8 mouse cellular contexts compared by ENCODE assay signal in genomic region chrX:161162314-161163068, GRCm38 (mm10). TPM values are rescaled to one million over a fixed set of nuclear protein-coding genes. Genes with fewer than 3 reads are reported as not detected.
A peak's percentile ranks its signal among the peaks of the same experiment; 100 is the strongest.
DNase-seq lines count a peak whose midpoint lies in the region; ATAC-seq lines count a peak whose summit lies in the region.

No protein-coding gene starts in this region.

- DNase-seq in T-cell, adult 2 months (ENCODE audit: low spot score): peak; percentile 23
- DNase-seq in cerebellum, postnatal 25 days: peak; percentile 55 to 67
- peak; percentile 7 to 39 for DNase-seq in frontal cortex, postnatal 14 days (ENCODE audit: low spot score in 2 of 2)
- DNase-seq in layer of hippocampus, postnatal 36 days: peak; percentile 42 to 50
- DNase-seq in lung, postnatal 14 days: peak; percentile 31
- peak; percentile 16 for DNase-seq in retina, postnatal 7 days (ENCODE audit: low read depth, low spot score)
- DNase-seq in thymus, postnatal 4 days: peak; percentile 62

- H3K4me1 ChIP-seq in hindbrain, embryonic 13.5 days (replicated peaks): no peaks in the 10 kb centered on the region

- peak overlapping the region; percentile 56 for H3K4me3 ChIP-seq in hindbrain, embryonic 13.5 days

- peak; percentile 99 for ATAC-seq in hindbrain, embryonic 13.5 days (ENCODE audit: low FRiP score)

- no peaks in the 10 kb centered on the region for H3K36me3 ChIP-seq in hindbrain, embryonic 13.5 days

- H3K9me3 ChIP-seq in hindbrain, embryonic 13.5 days: no peaks in the 10 kb centered on the region

- H3K4me2 ChIP-seq in hindbrain, embryonic 13.5 days: peak overlapping the region; percentile 65

- 17% methylated on average over 22 of the region's 22 CpGs for WGBS in hindbrain, embryonic 13.5 days

- peak overlapping the region; percentile 69 for H3K9ac ChIP-seq in hindbrain, embryonic 13.5 days

- H3K27ac ChIP-seq in hindbrain, embryonic 13.5 days: no peak overlapping the region

- H3K27me3 ChIP-seq in hindbrain, embryonic 13.5 days: peaks cover 16% of the 10 kb centered on the region; the same call in 1 of the 2 replicates

RNA-seq across cellular contexts. Expression of gene Scml2, which starts 45.5 kb away (rescaled TPM):
- polyA plus RNA-seq in hindbrain, embryonic 13.5 days (2015; fragmentation: Nextera tagmentation; extraction: Ambion mirVana): 1.7 and 2.1 TPM in 2 replicates
- total RNA-seq in layer of hippocampus, postnatal 36 days (2021): under 1 TPM; 0.83 to 0.87 TPM
